Mouse (Mus musculus): ENCODE measurements around the gene Trim25. TPM values are rescaled to one million over a fixed set of nuclear protein-coding genes. Genes with fewer than 3 reads are reported as not detected.
"Not testable (repeated sequence)": the region's sequence is repeated elsewhere in the genome, so short reads cannot be mapped to it uniquely, and the experiment has no call there.

Gene Trim25
- polyA plus RNA-seq, 1 experiment = 51.5 TPM

- 19% methylated on average over 10 of the region's 10 CpGs for WGBS
- H3K4me1 ChIP-seq (ENCODE audit: control insufficient read depth, insufficient read depth, low read length) = peaks cover 4% of the 10 kb centered on the region
- TF ChIP-seq CTCF (IDR thresholded peaks at IDR 0.05; ENCODE audit: insufficient read depth, low read length) (no peak), POLR2A (IDR thresholded peaks at IDR 0.05; ENCODE audit: borderline replicate concordance, extremely low read depth, low read depth, low read length) (no peak)
- peak; percentile 24 for DNase-seq
- no peak overlapping the region for H3K4me3 ChIP-seq (replicated peaks; ENCODE audit: extremely low read depth, low read depth, low read length)
Observed at GRCm38 (mm10) chr11:89027955-89028361, 28.8 kb downstream of the Trim25 start.

GRCm38 (mm10) chr11:89028871-89029405 lies 29.8 kb downstream of the Trim25 start:
- DNase-seq = no peak
- whole genome bisulfite sequencing = 20% methylated on average over 10 of the region's 10 CpGs
- TF ChIP-seq POLR2A (IDR thresholded peaks at IDR 0.05; ENCODE audit: borderline replicate concordance, extremely low read depth, low read depth, low read length) = no peak
- TF ChIP-seq CTCF (IDR thresholded peaks at IDR 0.05; ENCODE audit: insufficient read depth, low read length) = no peak
- Histone ChIP-seq H3K4me3 (replicated peaks; ENCODE audit: extremely low read depth, low read depth, low read length) (no peak overlapping the region), H3K4me1 (ENCODE audit: control insufficient read depth, insufficient read depth, low read length) (peaks cover 2% of the 10 kb centered on the region)

GRCm38 (mm10) chr11:89030552-89030951 lies 31.4 kb downstream of the Trim25 start:
- peaks cover 2% of the 10 kb centered on the region for H3K4me1 ChIP-seq (ENCODE audit: control insufficient read depth, insufficient read depth, low read length)
- 86% methylated on average over 6 of the region's 6 CpGs for WGBS
- H3K4me3 ChIP-seq (replicated peaks; ENCODE audit: extremely low read depth, low read depth, low read length) = no peak overlapping the region
- no peak for DNase-seq
- TF ChIP-seq POLR2A (IDR thresholded peaks at IDR 0.05; ENCODE audit: borderline replicate concordance, extremely low read depth, low read depth, low read length) (no peak), CTCF (IDR thresholded peaks at IDR 0.05; ENCODE audit: insufficient read depth, low read length) (no peak)

- H3K4me1 ChIP-seq (ENCODE audit: control insufficient read depth, insufficient read depth, low read length) = peaks cover 2% of the 10 kb centered on the region
- WGBS = 65% methylated on average over 1 of the region's 1 CpGs
- no peak for TF ChIP-seq CTCF (IDR thresholded peaks at IDR 0.05; ENCODE audit: insufficient read depth, low read length)
- no peak for TF ChIP-seq POLR2A (IDR thresholded peaks at IDR 0.05; ENCODE audit: borderline replicate concordance, extremely low read depth, low read depth, low read length)
- no peak overlapping the region for H3K4me3 ChIP-seq (replicated peaks; ENCODE audit: extremely low read depth, low read depth, low read length)
- no peak for DNase-seq
Observed at GRCm38 (mm10) chr11:89031189-89031588, 32.0 kb downstream of the Trim25 start.

- TF ChIP-seq CTCF (IDR thresholded peaks at IDR 0.05; ENCODE audit: insufficient read depth, low read length) = no peak
- TF ChIP-seq POLR2A (IDR thresholded peaks at IDR 0.05; ENCODE audit: borderline replicate concordance, extremely low read depth, low read depth, low read length) = no peak
- no peak for DNase-seq
- Histone ChIP-seq H3K4me1 (ENCODE audit: control insufficient read depth, insufficient read depth, low read length) (no peaks in the 10 kb centered on the region), H3K4me3 (replicated peaks; ENCODE audit: extremely low read depth, low read depth, low read length) (no peak overlapping the region)
Observed at GRCm38 (mm10) chr11:89034592-89034991, 35.4 kb downstream of the Trim25 start.

GRCm38 (mm10) chr11:89035552-89035951 lies 36.4 kb downstream of the Trim25 start:
- Histone ChIP-seq H3K4me1 (ENCODE audit: control insufficient read depth, insufficient read depth, low read length) (no peaks in the 10 kb centered on the region), H3K4me3 (replicated peaks; ENCODE audit: extremely low read depth, low read depth, low read length) (no peak overlapping the region)
- no peak for DNase-seq
- WGBS = 54% methylated on average over 3 of the region's 3 CpGs
- no peak for TF ChIP-seq POLR2A (IDR thresholded peaks at IDR 0.05; ENCODE audit: borderline replicate concordance, extremely low read depth, low read depth, low read length)
- no peak for TF ChIP-seq CTCF (IDR thresholded peaks at IDR 0.05; ENCODE audit: insufficient read depth, low read length)

- TF ChIP-seq POLR2A (IDR thresholded peaks at IDR 0.05; ENCODE audit: borderline replicate concordance, extremely low read depth, low read depth, low read length) (no peak), CTCF (IDR thresholded peaks at IDR 0.05; ENCODE audit: insufficient read depth, low read length) (no peak)
- no peak overlapping the region for H3K4me3 ChIP-seq (replicated peaks; ENCODE audit: extremely low read depth, low read depth, low read length)
- no peak for DNase-seq
- H3K4me1 ChIP-seq (ENCODE audit: control insufficient read depth, insufficient read depth, low read length) = no peaks in the 10 kb centered on the region
- WGBS = 82% methylated on average over 6 of the region's 6 CpGs
Observed at GRCm38 (mm10) chr11:89038496-89038895, 39.3 kb downstream of the Trim25 start.

- peak; percentile 68 for DNase-seq
- no peaks in the 10 kb centered on the region for H3K4me1 ChIP-seq (ENCODE audit: control insufficient read depth, insufficient read depth, low read length)
- H3K4me3 ChIP-seq (replicated peaks; ENCODE audit: extremely low read depth, low read depth, low read length) = no peak overlapping the region
- TF ChIP-seq POLR2A (IDR thresholded peaks at IDR 0.05; ENCODE audit: borderline replicate concordance, extremely low read depth, low read depth, low read length) (no peak), CTCF (IDR thresholded peaks at IDR 0.05; ENCODE audit: insufficient read depth, low read length) (peak; percentile 95)
- WGBS = 8% methylated on average over 3 of the region's 3 CpGs
Observed at GRCm38 (mm10) chr11:89039325-89039724, 40.1 kb downstream of the Trim25 start.

- not testable (repeated sequence) for DNase-seq; H3K4me3 ChIP-seq (replicated peaks; ENCODE audit: extremely low read depth, low read depth, low read length); H3K4me1 ChIP-seq (ENCODE audit: control insufficient read depth, insufficient read depth, low read length)
- WGBS = 89% methylated on average over 6 of the region's 7 CpGs
Observed at GRCm38 (mm10) chr11:89041073-89041472, 41.9 kb downstream of the Trim25 start.

GRCm38 (mm10) chr11:89043046-89043445 lies 43.9 kb downstream of the Trim25 start:
- DNase-seq = no peak
- no peak overlapping the region for H3K4me3 ChIP-seq (replicated peaks; ENCODE audit: extremely low read depth, low read depth, low read length)
- 82% methylated on average over 7 of the region's 7 CpGs for WGBS

GRCm38 (mm10) chr11:89045501-89045900 lies 46.3 kb downstream of the Trim25 start:
- 97% methylated on average over 3 of the region's 3 CpGs for WGBS
- DNase-seq; H3K4me1 ChIP-seq (ENCODE audit: control insufficient read depth, insufficient read depth, low read length); H3K4me3 ChIP-seq (replicated peaks; ENCODE audit: extremely low read depth, low read depth, low read length): not testable (repeated sequence)

More at GRCm38 (mm10) chr11:89043046-89043445, 43.9 kb downstream of the Trim25 start:
- TF ChIP-seq CTCF (IDR thresholded peaks at IDR 0.05; ENCODE audit: insufficient read depth, low read length) (no peak), POLR2A (IDR thresholded peaks at IDR 0.05; ENCODE audit: borderline replicate concordance, extremely low read depth, low read depth, low read length) (no peak)
- H3K4me1 ChIP-seq (ENCODE audit: control insufficient read depth, insufficient read depth, low read length) = no peaks in the 10 kb centered on the region
